Mouse (Mus musculus) 3134 (cell line): ENCODE results near the gene Pitx2.

ENCODE experiments used
- DNase-seq: peaks from one replicate; pipeline ENCODE4 v3.0.0-alpha.2; 2011; ENCODE audit warnings: low spot score; ENCODE audit not compliant: insufficient read length; ENCODE audit errors: extremely low read depth

Gene Pitx2

GRCm38 (mm10) chr3:129216491-129216890 lies 16.8 kb downstream of the Pitx2 start:
- DNase-seq = no peak

- no peak for DNase-seq
Measured at GRCm38 (mm10) chr3:129216911-129217561, 17.4 kb downstream of the Pitx2 start.

GRCm38 (mm10) chr3:129217862-129218370 lies 18.2 kb downstream of the Pitx2 start:
- no peak for DNase-seq

- no peak for DNase-seq
Measured at GRCm38 (mm10) chr3:129218371-129218921, 18.8 kb downstream of the Pitx2 start.

- no peak for DNase-seq
Measured at GRCm38 (mm10) chr3:129220086-129220670, 20.5 kb downstream of the Pitx2 start.

- no peak for DNase-seq
Measured at GRCm38 (mm10) chr3:129220681-129221379, 21.2 kb downstream of the Pitx2 start.

GRCm38 (mm10) chr3:129221380-129222260 lies 21.9 kb downstream of the Pitx2 start:
- DNase-seq = no peak

- no peak for DNase-seq
Measured at GRCm38 (mm10) chr3:129222448-129223290, 23.0 kb downstream of the Pitx2 start.

GRCm38 (mm10) chr3:129223401-129223800 lies 23.7 kb downstream of the Pitx2 start:
- DNase-seq = no peak

GRCm38 (mm10) chr3:129223964-129224805 lies 24.5 kb downstream of the Pitx2 start:
- no peak for DNase-seq

GRCm38 (mm10) chr3:129224806-129225576 lies 25.3 kb downstream of the Pitx2 start:
- no peak for DNase-seq

GRCm38 (mm10) chr3:129225577-129226289 lies 26.1 kb downstream of the Pitx2 start:
- no peak for DNase-seq

GRCm38 (mm10) chr3:129226681-129227080 lies 27.0 kb downstream of the Pitx2 start:
- DNase-seq = no peak

GRCm38 (mm10) chr3:129227331-129227730 lies 27.7 kb downstream of the Pitx2 start:
- DNase-seq = no peak

- DNase-seq = no peak
Measured at GRCm38 (mm10) chr3:129238010-129238409, 38.3 kb downstream of the Pitx2 start.

GRCm38 (mm10) chr3:129238664-129239258 lies 39.1 kb downstream of the Pitx2 start:
- no peak for DNase-seq

GRCm38 (mm10) chr3:129250997-129251396 lies 51.3 kb downstream of the Pitx2 start:
- no peak for DNase-seq
